Mouse (Mus musculus): ENCODE results near the gene Tle6.

DNA sequence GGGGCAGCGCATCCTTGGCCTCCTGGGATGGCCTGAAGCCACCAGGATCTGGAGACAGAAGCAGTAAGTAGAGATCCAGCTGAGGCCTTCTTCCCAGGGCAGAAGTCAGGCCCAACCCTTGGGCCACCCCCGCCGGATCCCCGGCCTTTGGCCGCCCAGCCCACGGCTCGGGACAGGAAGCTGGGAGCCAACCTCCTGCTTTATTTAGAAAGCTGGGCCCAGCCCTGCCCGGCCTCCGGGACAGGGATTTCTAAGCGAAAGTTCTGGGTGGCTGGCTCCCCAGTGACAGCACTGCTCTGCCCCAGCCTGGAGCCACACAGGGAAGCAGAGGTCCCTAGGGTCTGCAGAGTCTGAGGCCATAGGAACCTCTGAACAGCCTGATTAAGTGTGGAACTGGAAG lies 59.1 kb downstream of the Tle6 start:
- no peak for TF ChIP-seq GATA1 (IDR thresholded peaks at IDR 0.05; ENCODE audit: borderline replicate concordance, low read length)
- TF ChIP-seq CTCF (IDR thresholded peaks at IDR 0.05; ENCODE audit: low read depth, low read length): no peak
- no peak for TF ChIP-seq TAL1 (conservative IDR thresholded peaks at IDR 0.05; ENCODE audit: low read depth, low read length)
- TF ChIP-seq POLR2AphosphoS5 (IDR thresholded peaks at IDR 0.05; ENCODE audit: insufficient replicate concordance, low read depth, low read length): no peak
- no peak for TF ChIP-seq GATA2 (IDR thresholded peaks at IDR 0.05; ENCODE audit: borderline replicate concordance, low read depth, low read length)
